Mouse (Mus musculus): ENCODE measurements at regions not wholly inside any gene's neighbourhood (a gene's known extent, or its start where the extent isn't known, plus 50 kb on each side); places are given as distances from the start of the nearest gene placed in this dataset.

DNA sequence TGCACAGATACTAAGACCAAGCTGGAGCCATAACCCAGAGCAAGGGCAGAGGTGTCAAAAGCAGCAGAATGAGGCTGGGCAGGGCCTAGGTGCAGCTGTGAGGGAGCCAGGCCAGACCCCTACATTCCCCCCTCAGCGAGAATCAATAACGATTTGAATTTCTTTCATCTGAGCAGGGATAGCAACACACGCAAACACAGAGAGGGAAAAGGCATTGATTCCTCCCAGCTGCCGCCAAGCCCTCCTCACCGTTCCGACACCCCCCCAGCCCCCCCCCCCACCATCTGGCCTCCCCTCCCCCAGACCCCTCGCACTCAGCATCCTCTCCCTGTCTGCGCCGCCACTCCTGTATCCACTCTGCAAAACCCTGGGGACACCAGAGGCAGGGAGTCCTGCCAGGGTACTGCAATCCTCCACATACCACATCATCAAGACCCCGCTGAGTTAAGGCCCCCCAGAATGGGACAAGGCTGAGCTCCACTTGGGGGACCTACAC is 166.9 kb downstream of the 3100002H09Rik start:
- H3K27me3 ChIP-seq, result peaks cover 50% of the 10 kb centered on the region
- ATAC-seq (ENCODE audit: low read depth) (no peak), DNase-seq (no peak)

GRCm38 (mm10) chr4:124443130-124443503 is 167.5 kb downstream of the 3100002H09Rik start:
- Histone ChIP-seq H3K9ac (no peak overlapping the region), H3K36me3 (no peaks in the 10 kb centered on the region), H3K27ac (no peak overlapping the region), H3K4me3 (replicated peaks) (no peak overlapping the region), H3K4me2 (no peak overlapping the region), H3K4me1 (replicated peaks) (0 out of 2 replicates have a peak, but pooled peaks cover 4% of the 10 kb centered on the region), H3K9me3 (replicated peaks) (no peaks in the 10 kb centered on the region), H3K27me3 (peaks cover 50% of the 10 kb centered on the region)
- no peak for DNase-seq
- 11% methylated on average over 10 of the region's 10 CpGs for WGBS (ENCODE audit: insufficient replicate concordance)
- no peak for ATAC-seq (ENCODE audit: low read depth)

More for the DNA sequence above, 166.9 kb downstream of the 3100002H09Rik start:
- Histone ChIP-seq H3K4me3 (replicated peaks) (no peak overlapping the region), H3K36me3 (no peaks in the 10 kb centered on the region), H3K4me1 (replicated peaks) (0 out of 2 replicates have a peak, but pooled peaks cover 4% of the 10 kb centered on the region), H3K27ac (no peak overlapping the region), H3K9ac (no peak overlapping the region), H3K9me3 (replicated peaks) (no peaks in the 10 kb centered on the region), H3K4me2 (no peak overlapping the region)
- 8% methylated on average over 10 of the region's 10 CpGs for WGBS (ENCODE audit: insufficient replicate concordance)

DNA sequence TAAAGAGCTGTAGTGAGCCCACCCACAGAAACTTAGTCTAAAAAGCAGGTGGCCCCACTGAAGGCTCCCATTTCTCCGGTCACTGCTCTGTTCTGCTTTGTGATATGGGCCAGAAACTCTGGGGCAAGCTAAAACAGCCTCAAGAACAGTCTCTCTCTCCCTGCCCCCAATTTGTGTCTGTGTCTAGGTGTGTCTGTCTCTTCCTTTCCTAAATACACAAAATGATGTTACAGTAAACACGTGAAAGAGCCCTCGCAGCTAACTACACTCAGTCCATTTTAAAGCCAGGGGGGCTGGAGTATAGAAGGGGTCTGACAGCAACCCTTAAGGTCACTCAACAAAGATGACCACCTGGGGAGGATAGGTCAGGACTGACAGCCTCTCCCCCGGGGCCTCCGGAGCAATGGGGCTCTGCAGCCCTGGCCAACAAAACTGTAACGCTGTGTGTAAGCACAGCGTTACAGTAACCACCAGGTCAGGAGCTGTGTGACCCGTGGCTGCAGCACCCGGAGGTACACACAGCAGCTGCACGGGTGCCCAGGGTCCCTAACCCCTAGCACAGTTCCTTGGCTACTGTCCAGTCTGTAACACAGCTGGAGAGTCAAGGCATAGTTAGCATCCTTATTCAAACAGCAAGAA is 168.0 kb downstream of the 3100002H09Rik start:
- no peak overlapping the region for H3K27ac ChIP-seq
- H3K27me3 ChIP-seq, result peaks cover 50% of the 10 kb centered on the region
- ATAC-seq (ENCODE audit: low read depth) (no peak), DNase-seq (no peak)
- H3K4me1 ChIP-seq (replicated peaks), result 0 out of 2 replicates have a peak, but pooled peaks cover 4% of the 10 kb centered on the region
- H3K9me3 ChIP-seq (replicated peaks), result no peaks in the 10 kb centered on the region
- no peak overlapping the region for H3K4me2 ChIP-seq
- no peaks in the 10 kb centered on the region for H3K36me3 ChIP-seq
- H3K4me3 ChIP-seq (replicated peaks), result no peak overlapping the region
- H3K9ac ChIP-seq, result no peak overlapping the region
- 10% methylated on average over 10 of the region's 10 CpGs for WGBS (ENCODE audit: insufficient replicate concordance)

DNA sequence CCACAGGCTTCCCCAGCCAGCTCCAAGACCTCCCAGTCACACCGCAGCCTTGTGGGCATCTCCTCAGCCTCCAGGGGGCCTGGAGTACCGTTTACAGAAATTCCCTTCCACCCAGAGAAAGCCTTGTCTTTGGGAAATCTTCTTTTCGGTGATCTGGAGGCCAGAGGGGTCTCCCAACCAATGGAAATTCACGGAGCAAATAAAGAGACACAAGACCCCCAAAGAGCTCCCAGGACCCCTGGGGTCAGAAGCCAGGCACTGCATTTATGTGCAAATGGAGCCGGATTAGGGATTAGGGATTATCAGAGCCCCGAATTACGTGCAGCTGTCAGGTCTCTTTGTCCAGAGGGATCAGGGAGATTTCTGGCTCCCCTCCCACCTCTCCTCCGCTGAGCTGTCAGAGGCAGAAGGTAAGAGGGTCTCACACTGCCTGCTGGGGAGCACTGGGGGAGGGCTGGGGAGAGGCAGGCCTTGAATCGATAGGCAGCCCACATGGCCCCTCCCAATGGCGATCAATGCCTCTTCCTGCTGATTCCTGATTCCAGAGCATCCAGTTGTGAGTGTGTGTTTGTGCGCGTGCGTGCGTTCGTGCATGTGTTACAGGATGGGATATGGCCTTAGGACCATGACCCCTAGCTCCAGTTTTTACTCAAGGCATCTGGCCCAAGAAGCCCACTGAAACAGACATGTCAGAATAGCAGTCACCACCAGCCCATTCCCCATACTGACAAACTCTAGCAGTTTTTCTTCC is 168.7 kb downstream of the 3100002H09Rik start:
- no peak overlapping the region for H3K9ac ChIP-seq
- no peak overlapping the region for H3K27ac ChIP-seq
- ATAC-seq (ENCODE audit: low read depth), result no peak
- 0 out of 2 replicates have a peak, but pooled peaks cover 4% of the 10 kb centered on the region for H3K4me1 ChIP-seq (replicated peaks)
- no peak overlapping the region for H3K4me2 ChIP-seq
- H3K36me3 ChIP-seq, result no peaks in the 10 kb centered on the region
- peaks cover 50% of the 10 kb centered on the region for H3K27me3 ChIP-seq
- DNase-seq, result no peak
- H3K4me3 ChIP-seq (replicated peaks), result no peak overlapping the region
- WGBS (ENCODE audit: insufficient replicate concordance), result 13% methylated on average over 15 of the region's 15 CpGs
- H3K9me3 ChIP-seq (replicated peaks), result no peaks in the 10 kb centered on the region

GRCm38 (mm10) chr4:124435040-124435434 is 175.6 kb downstream of the 3100002H09Rik start:
- Histone ChIP-seq H3K4me2 (no peak overlapping the region), H3K9me3 (replicated peaks) (no peaks in the 10 kb centered on the region), H3K27me3 (peaks cover 13% of the 10 kb centered on the region), H3K4me1 (replicated peaks) (no peaks in the 10 kb centered on the region), H3K9ac (no peak overlapping the region), H3K4me3 (replicated peaks) (no peak overlapping the region), H3K27ac (no peak overlapping the region), H3K36me3 (no peaks in the 10 kb centered on the region)
- WGBS (ENCODE audit: insufficient replicate concordance), result 34% methylated on average over 12 of the region's 12 CpGs
- ATAC-seq (ENCODE audit: low read depth) (no peak), DNase-seq (no peak)

GRCm38 (mm10) chr4:124434059-124435039 is 176.3 kb downstream of the 3100002H09Rik start:
- Histone ChIP-seq H3K4me2 (no peak overlapping the region), H3K4me3 (replicated peaks) (no peak overlapping the region)

DNA sequence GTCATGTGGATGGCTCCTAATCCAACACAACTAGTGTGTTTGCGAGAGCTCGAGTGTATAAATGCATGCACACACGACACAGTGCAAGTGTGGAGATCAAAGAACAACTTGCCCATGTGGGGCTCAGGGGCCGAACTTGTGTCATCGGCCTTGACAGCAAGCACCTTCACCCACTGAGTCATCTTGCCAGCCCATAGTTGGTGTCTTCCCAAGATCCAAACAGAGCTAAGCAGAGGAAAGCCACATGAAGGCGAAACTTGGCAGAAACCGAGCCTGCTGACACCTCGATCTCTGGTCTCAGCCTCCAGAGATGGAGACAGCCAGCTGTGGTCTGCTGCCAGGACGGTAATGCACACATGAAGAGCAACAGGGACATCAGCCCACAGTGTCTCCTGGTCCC is 177.1 kb downstream of the 3100002H09Rik start:
- Histone ChIP-seq H3K27me3 (peaks cover 13% of the 10 kb centered on the region), H3K9ac (no peak overlapping the region), H3K4me2 (no peak overlapping the region), H3K4me3 (replicated peaks) (no peak overlapping the region), H3K27ac (no peak overlapping the region), H3K9me3 (replicated peaks) (no peaks in the 10 kb centered on the region), H3K4me1 (replicated peaks) (no peaks in the 10 kb centered on the region), H3K36me3 (no peaks in the 10 kb centered on the region)
- DNase-seq (no peak), ATAC-seq (ENCODE audit: low read depth) (no peak)
- WGBS (ENCODE audit: insufficient replicate concordance), result 56% methylated on average over 9 of the region's 9 CpGs

More at GRCm38 (mm10) chr4:124434059-124435039, 176.3 kb downstream of the 3100002H09Rik start:
- H3K9ac ChIP-seq, result no peak overlapping the region
- WGBS (ENCODE audit: insufficient replicate concordance), result 8% methylated on average over 22 of the region's 25 CpGs
- H3K27ac ChIP-seq, result no peak overlapping the region
- no peaks in the 10 kb centered on the region for H3K36me3 ChIP-seq
- no peak for ATAC-seq (ENCODE audit: low read depth)
- no peaks in the 10 kb centered on the region for H3K4me1 ChIP-seq (replicated peaks)
- H3K9me3 ChIP-seq (replicated peaks), result no peaks in the 10 kb centered on the region
- DNase-seq, result no peak
- H3K27me3 ChIP-seq, result peaks cover 13% of the 10 kb centered on the region

GRCm38 (mm10) chr4:124431193-124431592 is 179.4 kb downstream of the 3100002H09Rik start:
- no peak overlapping the region for H3K4me2 ChIP-seq
- H3K9ac ChIP-seq, result no peak overlapping the region
- DNase-seq (no peak), ATAC-seq (ENCODE audit: low read depth) (no peak)
- peaks cover 10% of the 10 kb centered on the region for H3K27me3 ChIP-seq
- no peak overlapping the region for H3K4me3 ChIP-seq (replicated peaks)
- no peaks in the 10 kb centered on the region for H3K4me1 ChIP-seq (replicated peaks)
- H3K36me3 ChIP-seq, result no peaks in the 10 kb centered on the region
- 64% methylated on average over 16 of the region's 16 CpGs for WGBS (ENCODE audit: insufficient replicate concordance)
- H3K9me3 ChIP-seq (replicated peaks), result no peaks in the 10 kb centered on the region
- no peak overlapping the region for H3K27ac ChIP-seq

DNA sequence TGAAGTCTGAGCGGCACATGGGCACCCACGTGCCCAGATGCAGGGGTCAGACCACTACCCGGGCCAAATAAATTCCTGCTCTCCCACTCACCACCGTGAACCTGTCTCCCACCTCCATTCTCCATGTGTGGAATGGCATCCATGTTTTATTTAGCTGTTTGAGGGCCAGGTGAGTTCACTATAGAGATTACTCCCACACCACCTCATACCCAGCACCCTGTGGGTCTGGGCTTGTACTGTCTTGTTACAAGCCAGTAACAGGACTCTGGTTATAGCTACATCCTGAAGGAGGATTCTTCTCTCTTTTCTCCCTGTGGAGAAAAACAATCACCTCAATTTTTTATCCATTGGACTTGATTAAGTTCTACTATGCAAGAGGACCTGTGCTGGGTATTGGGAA is 181.8 kb downstream of the 3100002H09Rik start:
- Histone ChIP-seq H3K4me3 (replicated peaks) (no peak overlapping the region), H3K4me1 (replicated peaks) (no peaks in the 10 kb centered on the region), H3K27ac (no peak overlapping the region), H3K9me3 (replicated peaks) (no peaks in the 10 kb centered on the region), H3K27me3 (peaks cover 5% of the 10 kb centered on the region; the same call in 1 of the 2 replicates), H3K4me2 (no peak overlapping the region), H3K36me3 (no peaks in the 10 kb centered on the region), H3K9ac (no peak overlapping the region)
- ATAC-seq (ENCODE audit: low read depth) (no peak), DNase-seq (no peak)
- 66% methylated on average over 4 of the region's 4 CpGs for WGBS (ENCODE audit: insufficient replicate concordance)

GRCm38 (mm10) chr4:124422406-124422805 is 188.2 kb downstream of the 3100002H09Rik start:
- no peak overlapping the region for H3K9ac ChIP-seq
- no peaks in the 10 kb centered on the region for H3K36me3 ChIP-seq
- no peaks in the 10 kb centered on the region for H3K9me3 ChIP-seq (replicated peaks)
- no peak overlapping the region for H3K4me3 ChIP-seq (replicated peaks)
- 68% methylated on average over 6 of the region's 6 CpGs for WGBS (ENCODE audit: insufficient replicate concordance)
- ATAC-seq (ENCODE audit: low read depth) (no peak), DNase-seq (no peak)
- no peak overlapping the region for H3K4me2 ChIP-seq
- no peaks in the 10 kb centered on the region for H3K4me1 ChIP-seq (replicated peaks)
- H3K27ac ChIP-seq, result no peak overlapping the region
- no peaks in the 10 kb centered on the region for H3K27me3 ChIP-seq

DNA sequence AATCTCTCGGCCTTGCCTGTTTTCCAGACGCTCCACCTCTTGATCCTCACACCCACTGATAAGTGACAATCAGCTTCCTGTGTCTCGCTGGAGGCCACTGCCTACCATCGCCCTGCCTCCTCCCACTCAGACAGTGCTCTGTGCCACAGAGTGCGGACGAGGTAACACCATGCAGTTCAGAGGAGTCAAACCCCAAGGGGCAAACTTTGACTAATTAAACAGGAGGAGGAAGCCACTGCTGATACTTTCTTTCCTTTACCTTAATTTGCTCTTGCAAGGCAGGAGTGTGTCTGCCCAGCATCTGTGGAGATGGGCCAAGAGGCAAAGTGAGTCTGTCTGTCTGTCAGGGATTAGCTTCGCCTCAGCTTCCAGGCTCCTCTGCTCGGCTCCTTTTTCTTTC is 192.2 kb downstream of the 3100002H09Rik start:
- no peak overlapping the region for H3K9ac ChIP-seq
- no peaks in the 10 kb centered on the region for H3K36me3 ChIP-seq
- no peak overlapping the region for H3K27ac ChIP-seq
- no peak overlapping the region for H3K4me2 ChIP-seq
- H3K9me3 ChIP-seq (replicated peaks), result no peaks in the 10 kb centered on the region
- H3K27me3 ChIP-seq, result no peaks in the 10 kb centered on the region
- WGBS (ENCODE audit: insufficient replicate concordance), result 28% methylated on average over 8 of the region's 8 CpGs
- H3K4me3 ChIP-seq (replicated peaks), result no peak overlapping the region
- H3K4me1 ChIP-seq (replicated peaks), result no peaks in the 10 kb centered on the region
- ATAC-seq (ENCODE audit: low read depth), result no peak
- no peak for DNase-seq

Measured in liver, embryonic 13.5 days (tissue).